Mouse (Mus musculus) E14TG2a.4 (cell line): ENCODE measurements around the gene Srsf2.

Source experiments
- H3K27me3 ChIP-seq: 2 replicates; pipeline ENCODE4 v1.6.1; 2014; ENCODE audit warnings: low read length, control low read depth; ENCODE audit not compliant: insufficient read depth
- H3K36me3 ChIP-seq: 2 replicates; pipeline ENCODE4 v1.6.1; 2014; ENCODE audit warnings: low read length, control low read depth; ENCODE audit not compliant: insufficient read depth
- H3K4me1 ChIP-seq: replicated peaks from 2 replicates; pipeline ENCODE4 v1.6.1; 2014; ENCODE audit warnings: low read depth, low read length, control low read depth
- H3K4me3 ChIP-seq: replicated peaks from 2 replicates; pipeline ENCODE4 v1.5.1; 2014; ENCODE audit warnings: mild to moderate bottlenecking, low read length
- H3K9me3 ChIP-seq: 2 replicates; pipeline ENCODE4 v1.6.1; 2014; ENCODE audit warnings: low read length, control low read depth
- CTCF ChIP-seq: conservative IDR thresholded peaks from 2 replicates; pipeline ENCODE4 v1.5.1; 2014; ENCODE audit warnings: low read length
- NANOG ChIP-seq: IDR thresholded peaks from 2 replicates; pipeline ENCODE4 v1.6.1; 2014; ENCODE audit warnings: borderline replicate concordance, low read length, mixed read lengths
- POU5F1 ChIP-seq: IDR thresholded peaks from 2 replicates; pipeline ENCODE4 v1.6.1; 2014; ENCODE audit warnings: low read length, borderline replicate concordance

Srsf2 gene

GRCm38 (mm10) chr11:116810528-116810927 lies 42.4 kb downstream of the Srsf2 start:
- Histone ChIP-seq H3K9me3 (no peaks in the 10 kb centered on the region), H3K4me1 (peaks cover 69% of the 10 kb centered on the region), H3K4me3 (peak overlapping the region; percentile 74), H3K36me3 (no peaks in the 10 kb centered on the region), H3K27me3 (peaks cover 16% of the 10 kb centered on the region)
- TF ChIP-seq POU5F1 (no peak), CTCF (no peak), NANOG (no peak)

GRCm38 (mm10) chr11:116809520-116809919 lies 43.4 kb downstream of the Srsf2 start:
- Histone ChIP-seq H3K27me3 (peaks cover 16% of the 10 kb centered on the region), H3K9me3 (no peaks in the 10 kb centered on the region), H3K36me3 (no peaks in the 10 kb centered on the region), H3K4me1 (peaks cover 67% of the 10 kb centered on the region), H3K4me3 (no peak overlapping the region)
- TF ChIP-seq CTCF, result no peak
- TF ChIP-seq NANOG, result no peak
- no peak for TF ChIP-seq POU5F1

GRCm38 (mm10) chr11:116808811-116809395 lies 44.0 kb downstream of the Srsf2 start:
- Histone ChIP-seq H3K4me3 (peak overlapping the region; percentile 23; the same call in 1 of the 2 replicates), H3K9me3 (no peaks in the 10 kb centered on the region), H3K27me3 (peaks cover 16% of the 10 kb centered on the region), H3K36me3 (no peaks in the 10 kb centered on the region), H3K4me1 (peaks cover 64% of the 10 kb centered on the region)
- TF ChIP-seq NANOG (no peak), CTCF (no peak), POU5F1 (no peak)

GRCm38 (mm10) chr11:116807938-116808606 lies 44.8 kb downstream of the Srsf2 start:
- peaks cover 56% of the 10 kb centered on the region for H3K4me1 ChIP-seq
- H3K9me3 ChIP-seq, result no peaks in the 10 kb centered on the region
- peak overlapping the region; percentile 23; the same call in 1 of the 2 replicates for H3K4me3 ChIP-seq
- TF ChIP-seq CTCF, result peak; percentile 81
- TF ChIP-seq POU5F1, result no peak
- TF ChIP-seq NANOG, result no peak
- no peaks in the 10 kb centered on the region for H3K36me3 ChIP-seq
- H3K27me3 ChIP-seq, result peaks cover 12% of the 10 kb centered on the region

- Histone ChIP-seq H3K27me3 (peaks cover 12% of the 10 kb centered on the region), H3K4me1 (peaks cover 53% of the 10 kb centered on the region), H3K36me3 (no peaks in the 10 kb centered on the region), H3K4me3 (no peak overlapping the region), H3K9me3 (no peaks in the 10 kb centered on the region)
- no peak for TF ChIP-seq NANOG
These were observed 45.4 kb downstream of the Srsf2 start for GRCm38 (mm10) chr11:116807526-116807925.

GRCm38 (mm10) chr11:116807116-116807515 lies 45.8 kb downstream of the Srsf2 start:
- Histone ChIP-seq H3K4me1 (peaks cover 53% of the 10 kb centered on the region), H3K36me3 (no peaks in the 10 kb centered on the region), H3K9me3 (no peaks in the 10 kb centered on the region), H3K27me3 (peaks cover 12% of the 10 kb centered on the region), H3K4me3 (no peak overlapping the region)
- TF ChIP-seq NANOG (no peak), POU5F1 (no peak), CTCF (no peak)

- Histone ChIP-seq H3K4me3 (no peak overlapping the region), H3K27me3 (peaks cover 12% of the 10 kb centered on the region), H3K9me3 (no peaks in the 10 kb centered on the region), H3K36me3 (no peaks in the 10 kb centered on the region), H3K4me1 (peaks cover 47% of the 10 kb centered on the region)
- TF ChIP-seq CTCF (no peak), NANOG (no peak), POU5F1 (no peak)
These were observed 46.5 kb downstream of the Srsf2 start for GRCm38 (mm10) chr11:116806136-116807071.

- peaks cover 20% of the 10 kb centered on the region; the same call in 1 of the 2 replicates for H3K4me1 ChIP-seq
- H3K27me3 ChIP-seq, result no peaks in the 10 kb centered on the region
- TF ChIP-seq POU5F1 (no peak), NANOG (no peak), CTCF (no peak)
- no peaks in the 10 kb centered on the region for H3K36me3 ChIP-seq
- no peaks in the 10 kb centered on the region for H3K9me3 ChIP-seq
- H3K4me3 ChIP-seq, result no peak overlapping the region
These were observed 50.2 kb downstream of the Srsf2 start for GRCm38 (mm10) chr11:116802709-116803108.
